Mouse (Mus musculus) ES-E14 (cell line): Measurements from ENCODE around the gene Leprot. TPM values are rescaled to one million over a fixed set of nuclear protein-coding genes. Genes with fewer than 3 reads are reported as not detected.

ENCODE experiments used
- DNase-seq: peaks from one replicate; pipeline ENCODE4 v3.0.0-alpha.2; 2013; ENCODE audit warnings: low read depth, low spot score
- H3K27ac ChIP-seq: 2 replicates; pipeline ENCODE4 v1.5.1; 2012; ENCODE audit warnings: low read depth, mild to moderate bottlenecking, low read length, moderate library complexity, mixed read lengths; ENCODE audit not compliant: poor library complexity, insufficient read depth, severe bottlenecking
- H3K36me3 ChIP-seq: 2 replicates; pipeline ENCODE4 v1.6.1; 2012; ENCODE audit warnings: mild to moderate bottlenecking, low read length, moderate library complexity, mixed read lengths; ENCODE audit not compliant: control insufficient read depth, poor library complexity, insufficient read depth, severe bottlenecking
- H3K4me1 ChIP-seq, 2 experiments: fragments of 150-350 bp in 1 of 2; sonication (generic) in 1 of 2; 2 replicates each; pipeline ENCODE4 v1.6.1; 2012; ENCODE audit warnings: low read length in 2 of 2, mild to moderate bottlenecking in 1 of 2, mixed read lengths in 1 of 2; ENCODE audit not compliant: control insufficient read depth in 2 of 2, insufficient read depth in 2 of 2, poor library complexity in 1 of 2
- H3K4me3 ChIP-seq, 2 experiments: fragments of 150-350 bp in 1 of 2; sonication (generic) in 1 of 2; 2 replicates each; pipeline ENCODE4 v1.5.1; 2012; ENCODE audit warnings: low read length in 2 of 2, low read depth in 1 of 2, mild to moderate bottlenecking in 1 of 2, mixed read lengths in 1 of 2; ENCODE audit not compliant: insufficient read depth in 1 of 2, poor library complexity in 1 of 2, severe bottlenecking in 1 of 2
- H3K9ac ChIP-seq: 2 replicates; pipeline ENCODE4 v1.6.1; 2012; ENCODE audit warnings: low read depth, mild to moderate bottlenecking, low read length, mixed read lengths; ENCODE audit not compliant: poor library complexity, insufficient read depth, severe bottlenecking
- H3K9me3 ChIP-seq: fragments of 150-350 bp; sonication (generic); 2 replicates; pipeline ENCODE4 v1.6.1; 2012; ENCODE audit warnings: low read depth, mild to moderate bottlenecking, low read length; ENCODE audit not compliant: control insufficient read depth, insufficient read depth
- CHD2 ChIP-seq: IDR thresholded peaks from 2 replicates; pipeline ENCODE4 v1.6.1; 2014; ENCODE audit warnings: mild to moderate bottlenecking, low read depth, low read length, inconsistent platforms
- HCFC1 ChIP-seq: IDR thresholded peaks from 2 replicates; pipeline ENCODE4 v1.6.1; 2012; ENCODE audit warnings: low read length, inconsistent platforms, borderline replicate concordance; ENCODE audit not compliant: insufficient read depth
- MAFK ChIP-seq: IDR thresholded peaks from 2 replicates; pipeline ENCODE4 v1.6.1; 2014; ENCODE audit warnings: mild to moderate bottlenecking, low read depth, low read length, inconsistent platforms; ENCODE audit not compliant: insufficient read depth
- ZC3H11A ChIP-seq: IDR thresholded peaks from 2 replicates; pipeline ENCODE4 v1.6.1; 2012; ENCODE audit warnings: low read depth, mild to moderate bottlenecking, inconsistent platforms, low read length, borderline replicate concordance
- ZNF384 ChIP-seq: IDR thresholded peaks from 2 replicates; pipeline ENCODE4 v1.6.1; 2012; ENCODE audit warnings: low read depth, low read length, inconsistent platforms
- in situ Hi-C, 2 experiments: fragments of 600-800 bp; cut with MboI; formaldehyde crosslinking; loops; one replicate each; pipeline ENCODE4 v1.15.1; 2025; ENCODE audit warnings: low sequenced_read_pairs in 2 of 2, inconsistent platforms in 1 of 2; ENCODE audit not compliant: unreplicated experiment in 2 of 2
- total RNA-seq: library from RNA; depleted of rRNA; stranded (reverse); fragments of 300-350 nt; gene quantifications from 2 replicates; pipeline ENCODE4 v1.2.3, GENCODE M21; 2012; rRNA removed

Leprot gene
- total RNA-seq, 1 experiment = 81.6 TPM

DNA sequence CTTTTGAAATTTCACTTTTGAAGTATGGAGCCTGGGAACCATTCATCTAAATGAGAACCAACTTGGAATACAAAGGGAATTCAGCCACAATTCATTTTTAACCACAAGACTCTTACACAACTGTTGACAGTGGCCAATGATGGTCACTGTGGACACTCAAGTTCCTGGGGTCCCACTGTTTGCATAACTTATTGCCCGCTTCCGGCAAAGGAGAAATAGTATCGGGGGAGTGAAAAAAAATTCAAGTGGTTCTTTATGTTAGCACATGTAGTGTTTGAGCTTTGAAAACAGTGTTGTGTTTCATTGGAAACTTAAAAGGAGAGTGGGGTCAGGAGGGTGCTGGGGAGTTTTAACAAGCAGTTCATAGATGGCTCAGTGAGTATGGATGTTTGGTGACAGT, 60.4 kb downstream of the Leprot start:
- H3K4me1 ChIP-seq = no peaks in the 10 kb centered on the region
- no peak for TF ChIP-seq CHD2
- TF ChIP-seq HCFC1 = no peak
- no peak for TF ChIP-seq MAFK
- TF ChIP-seq ZC3H11A = no peak
- TF ChIP-seq ZNF384 = no peak
- no peaks in the 10 kb centered on the region for H3K36me3 ChIP-seq
- DNase-seq = no peak
- no peak overlapping the region for H3K27ac ChIP-seq
- H3K9ac ChIP-seq = no peak overlapping the region
- H3K4me3 ChIP-seq = no peak overlapping the region
- in situ Hi-C loops = no loop called here
- H3K9me3 ChIP-seq = no peaks in the 10 kb centered on the region

Other genes with a start within 250 kb of the Leprot start
- gene Ak4, start 228.4 kb upstream of the Leprot start, total RNA-seq = 46.6 and 48.1 TPM in 2 replicates
- gene Dnajc6, start 151.1 kb upstream of the Leprot start, total RNA-seq = 7.2 and 10.1 TPM in 2 replicates
- gene Lepr, start 69.7 kb downstream of the Leprot start, total RNA-seq = 0.69 and 1.3 TPM in 2 replicates
- 0.58 and 1.5 TPM in 2 replicates for gene B020004J07Rik, start 196.3 kb downstream of the Leprot start, total RNA-seq
- gene C130073F10Rik, start 246.1 kb downstream of the Leprot start, total RNA-seq = 4.2 and 8.8 TPM in 2 replicates